ENCODE assay signal across 9 mouse cellular contexts in the genomic region with DNA sequence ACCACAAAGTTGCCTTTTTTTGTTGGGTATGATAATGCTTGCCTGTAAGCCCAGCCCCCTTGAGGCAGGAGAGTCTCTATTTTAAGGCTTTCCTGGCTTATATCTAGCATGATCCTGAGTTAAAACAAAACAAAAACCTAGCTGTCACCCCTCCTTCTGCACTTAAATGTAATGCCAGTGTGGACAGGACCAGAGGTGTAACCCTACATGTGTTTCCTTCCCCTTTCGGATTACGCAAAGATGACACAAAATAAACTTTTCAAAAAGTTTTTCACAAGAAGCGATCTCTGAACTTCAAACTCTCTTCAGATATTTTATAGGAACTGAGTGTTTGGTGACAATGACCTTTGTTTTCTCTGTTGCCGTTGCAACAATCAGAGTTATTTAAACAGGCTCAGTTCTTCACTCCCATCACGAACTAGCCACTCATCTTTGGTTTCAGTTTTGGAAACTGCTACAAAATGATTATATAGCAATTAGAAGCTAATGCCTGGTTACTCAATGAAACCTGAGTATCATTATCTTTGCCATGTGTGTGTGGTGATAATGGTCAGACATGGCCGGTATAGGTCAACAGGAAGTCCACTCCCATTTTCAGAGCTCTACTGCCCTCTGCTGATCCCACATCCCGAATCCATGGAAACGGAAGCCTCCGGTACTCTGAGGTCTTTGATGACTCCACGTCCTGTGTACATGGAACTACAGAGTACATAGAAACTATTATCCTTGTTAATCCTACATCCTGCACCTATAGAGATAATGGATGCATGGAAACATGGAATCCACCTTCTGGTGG.
A peak's percentile ranks its signal among the peaks of the same experiment; 100 is the strongest.
DNase-seq lines count a peak whose midpoint lies in the region; ATAC-seq and TF ChIP-seq lines count a peak whose summit lies in the region.
"Had no signal": no experiment of that assay in that cellular context is flagged by ENCODE, and none has a peak within 500 bp of the region (broad histone marks: within the 10 kb centered on the region; RNA-seq: fewer than 3 reads in every experiment).

No protein-coding gene starts in this region.

- WGBS in kidney, embryonic 14.5 days, result 66% methylated on average over 10 of the region's 10 CpGs
- WGBS in kidney, adult 2 months, result 38% methylated on average over 10 of the region's 10 CpGs
- WGBS in limb, embryonic 14.5 days, result 54% methylated on average over 10 of the region's 10 CpGs

- H3K4me1 ChIP-seq in kidney, embryonic 14.5 days (ENCODE audit: control insufficient read depth, insufficient read depth, low read length), result no peaks in the 10 kb centered on the region
- H3K4me1 ChIP-seq in bone marrow macrophage, adult 2 months (ENCODE audit: control insufficient read depth, insufficient read depth, low read length), result peaks cover 6% of the 10 kb centered on the region
- no peaks in the 10 kb centered on the region for H3K4me1 ChIP-seq in kidney, adult 2 months (ENCODE audit: control insufficient read depth, insufficient read depth, low read length)
- H3K4me1 ChIP-seq in limb, embryonic 14.5 days (ENCODE audit: control insufficient read depth, insufficient read depth, low read length), result no peaks in the 10 kb centered on the region

- peak; percentile 67 for DNase-seq in kidney, adult 11 months
- peak; percentile 13 to 47 for DNase-seq in frontal cortex, postnatal 14 days (ENCODE audit: low spot score in 2 of 2)
- peak; percentile 90 for DNase-seq in kidney, adult 2 months
- DNase-seq in limb, embryonic 14.5 days (ENCODE audit: low spot score), result peak; percentile 41
- DNase-seq in natural killer cell, adult 2 months (ENCODE audit: low spot score in 2 of 2), result peak; percentile 7 to 26
- peak; percentile 66 for DNase-seq in yolk sac, embryonic 10.5 days (ENCODE audit: low spot score)

- H3K36me3 ChIP-seq in kidney, embryonic 14.5 days (ENCODE audit: control insufficient read depth, insufficient read depth, low read length), result no peaks in the 10 kb centered on the region
- H3K36me3 ChIP-seq in kidney, adult 2 months (ENCODE audit: control insufficient read depth, insufficient read depth, low read length), result no peaks in the 10 kb centered on the region
- no peaks in the 10 kb centered on the region for H3K36me3 ChIP-seq in limb, embryonic 14.5 days (ENCODE audit: control insufficient read depth, insufficient read depth, low read length)
- H3K36me3 ChIP-seq: midbrain, embryonic 12.5 days had no signal

- H3K9ac ChIP-seq in kidney, embryonic 14.5 days (ENCODE audit: low read depth, low read length), result no peak overlapping the region
- no peak overlapping the region for H3K9ac ChIP-seq in limb, embryonic 14.5 days (ENCODE audit: low read depth, low read length, severe bottlenecking)
- H3K9ac ChIP-seq: midbrain, embryonic 12.5 days had no signal

- no peak overlapping the region for H3K27ac ChIP-seq in kidney, embryonic 14.5 days (ENCODE audit: low read depth, low read length)
- no peak overlapping the region for H3K27ac ChIP-seq in bone marrow macrophage, adult 2 months (ENCODE audit: insufficient read depth, low read depth, low read length)
- H3K27ac ChIP-seq in kidney, adult 2 months (ENCODE audit: insufficient read depth, low read depth, low read length), result no peak overlapping the region
- H3K27ac ChIP-seq in limb, embryonic 14.5 days (replicated peaks; ENCODE audit: low read depth, low read length), result no peak overlapping the region
- H3K27ac ChIP-seq: midbrain, embryonic 12.5 days had no signal

- no peak for TF ChIP-seq POLR2A in bone marrow macrophage, adult 2 months (IDR thresholded peaks at IDR 0.05; ENCODE audit: borderline replicate concordance, low read depth, low read length)
- TF ChIP-seq POLR2A in kidney, adult 2 months (IDR thresholded peaks at IDR 0.05; ENCODE audit: low read depth, low read length), result no peak
- TF ChIP-seq POLR2A in limb, embryonic 14.5 days (IDR thresholded peaks at IDR 0.05; ENCODE audit: borderline replicate concordance, extremely low read depth, insufficient read depth, insufficient read length), result no peak

- ATAC-seq in kidney, embryonic 14.5 days (ENCODE audit: low FRiP score, low TSS enrichment), result no peak
- no peak; the same call in 1 of the 2 replicates for ATAC-seq in limb, embryonic 14.5 days (ENCODE audit: low FRiP score, low read depth)

- no peaks in the 10 kb centered on the region for H3K27me3 ChIP-seq in kidney, embryonic 14.5 days (ENCODE audit: control insufficient read depth, insufficient read depth, low read length)
- H3K27me3 ChIP-seq in kidney, adult 2 months (replicated peaks; ENCODE audit: control insufficient read depth, insufficient read depth, low read length), result no peaks in the 10 kb centered on the region
- H3K27me3 ChIP-seq in limb, embryonic 14.5 days (ENCODE audit: control insufficient read depth, insufficient read depth, low read length), result no peaks in the 10 kb centered on the region

- no peaks in the 10 kb centered on the region for H3K9me3 ChIP-seq in kidney, embryonic 14.5 days (ENCODE audit: control insufficient read depth, low read length)
- no peaks in the 10 kb centered on the region for H3K9me3 ChIP-seq in limb, embryonic 14.5 days (ENCODE audit: control insufficient read depth, low read length)
- H3K9me3 ChIP-seq: midbrain, embryonic 12.5 days had no signal

- TF ChIP-seq CTCF in bone marrow macrophage, adult 2 months (IDR thresholded peaks at IDR 0.05; ENCODE audit: low read depth, low read length), result peak; percentile 48; the same call in 1 of the 2 replicates
- peak; percentile 94 for TF ChIP-seq CTCF in kidney, adult 2 months (conservative IDR thresholded peaks at IDR 0.05; ENCODE audit: insufficient read depth, insufficient read length, low read depth, low read length)

- H3K4me2 ChIP-seq in kidney, embryonic 14.5 days (replicated peaks; ENCODE audit: low read depth, low read length), result no peak overlapping the region
- H3K4me2 ChIP-seq in limb, embryonic 14.5 days (replicated peaks; ENCODE audit: low read depth, low read length, severe bottlenecking), result no peak overlapping the region
- H3K4me2 ChIP-seq: midbrain, embryonic 12.5 days had no signal

- no peak overlapping the region for H3K4me3 ChIP-seq in kidney, embryonic 14.5 days (ENCODE audit: low read length)
- no peak overlapping the region for H3K4me3 ChIP-seq in bone marrow macrophage, adult 2 months (ENCODE audit: insufficient read depth, low read length)
- no peak overlapping the region for H3K4me3 ChIP-seq in kidney, adult 2 months (ENCODE audit: insufficient read depth, low read depth, low read length)
- no peak overlapping the region for H3K4me3 ChIP-seq in limb, embryonic 14.5 days (replicated peaks; ENCODE audit: low read length)
- H3K4me3 ChIP-seq: midbrain, embryonic 12.5 days had no signal

Comparison
In these comparisons a context has a peak if more than half of its experiments do, and no peak if none do; other contexts are left out.
1. DNase-seq: peak in every context shown above with its lines; median percentile 90 in kidney, adult 2 months; 67 in kidney, adult 11 months; 66 in yolk sac, embryonic 10.5 days; 41 in limb, embryonic 14.5 days; 30 in frontal cortex, postnatal 14 days; 16 in natural killer cell, adult 2 months.